Mouse (Mus musculus) heart, embryonic 16.5 days (tissue): ENCODE results near the gene Prtn3. TPM values are rescaled to one million over a fixed set of nuclear protein-coding genes. Genes with fewer than 3 reads are reported as not detected.
A peak's percentile ranks its signal among the peaks of the same experiment; 100 is the strongest.

Experiments used
- ATAC-seq: fragments of 200-750 bp; cut with Nextera tagmentation; replicated peaks from 2 replicates; pipeline ENCODE4 v1.8.0; 2017; ENCODE audit warnings: moderate number of reproducible peaks; ENCODE audit not compliant: insufficient read depth, low FRiP score; ENCODE audit errors: extremely low read depth
- H3K27ac ChIP-seq: fragments of 300-500 bp; sonication (generic); 2 replicates; pipeline ENCODE4 v1.5.1; 2014; ENCODE audit warnings: mild to moderate bottlenecking, low read length, control low read depth, moderate library complexity
- H3K27me3 ChIP-seq: fragments of 300-500 bp; sonication (generic); 2 replicates; pipeline ENCODE4 v1.6.1; 2014; ENCODE audit warnings: low read length, mixed read lengths; ENCODE audit not compliant: control insufficient read depth, insufficient read depth
- H3K36me3 ChIP-seq: fragments of 300-500 bp; sonication (generic); 2 replicates; pipeline ENCODE4 v1.6.1; 2014; ENCODE audit not compliant: control insufficient read depth, insufficient read depth
- H3K4me1 ChIP-seq: fragments of 300-500 bp; sonication (generic); 2 replicates; pipeline ENCODE4 v1.6.1; 2014; ENCODE audit warnings: low read length, mixed read lengths; ENCODE audit not compliant: control insufficient read depth, insufficient read depth
- H3K4me2 ChIP-seq: fragments of 300-500 bp; sonication (generic); 2 replicates; pipeline ENCODE4 v1.6.1; 2014; ENCODE audit warnings: low read depth, mild to moderate bottlenecking, control low read depth, low read length
- H3K4me3 ChIP-seq: fragments of 300-500 bp; sonication (generic); 2 replicates; pipeline ENCODE4 v1.5.1; 2014; ENCODE audit warnings: mild to moderate bottlenecking, control low read depth, low read length
- H3K9ac ChIP-seq: fragments of 300-500 bp; sonication (generic); 2 replicates; pipeline ENCODE4 v1.6.1; 2014; ENCODE audit warnings: low read length, control low read depth
- H3K9me3 ChIP-seq: fragments of 300-500 bp; sonication (generic); replicated peaks from 2 replicates; pipeline ENCODE4 v1.6.1; 2016; ENCODE audit warnings: low read length; ENCODE audit not compliant: control insufficient read depth
- WGBS: fragments of 180-500 bp; shearing (Covaris S2); extraction: QIAGEN DNeasy Blood & Tissue Kit; methylation state at CpG from one replicate; pipeline ENCODE4 v1.1.7; 2014; 5-methylcytosine and 5-hydroxymethylcytosine counted together
- polyA plus RNA-seq: library from polyadenylated mRNA; unstranded; fragments of >200 nt; fragmentation: Nextera tagmentation; extraction: Ambion mirVana; gene quantifications from 2 replicates; pipeline ENCODE4 v1.2.1, GENCODE M21; 2015

The Prtn3 gene
- polyA plus RNA-seq, 1 experiment from 2014 or later = 1.9 TPM

GRCm38 (mm10) chr10:79840644-79841551 is 33.4 kb upstream of the Prtn3 start:
- peak overlapping the region; percentile 91 for H3K27ac ChIP-seq
- WGBS = under 1% methylated on average over 24 of the region's 24 CpGs
- peak; percentile 86 for ATAC-seq

GRCm38 (mm10) chr10:79842322-79842721 is 32.0 kb upstream of the Prtn3 start:
- Histone ChIP-seq H3K9ac (no peak overlapping the region; the same call in 1 of the 2 replicates), H3K4me3 (no peak overlapping the region), H3K9me3 (no peaks in the 10 kb centered on the region), H3K4me1 (peaks cover 16% of the 10 kb centered on the region), H3K4me2 (no peak overlapping the region), H3K27me3 (no peaks in the 10 kb centered on the region), H3K36me3 (no peaks in the 10 kb centered on the region), H3K27ac (peak overlapping the region; percentile 27; the same call in 1 of the 2 replicates)
- 62% methylated on average over 3 of the region's 3 CpGs for WGBS
- ATAC-seq = no peak

More at GRCm38 (mm10) chr10:79840644-79841551, 33.4 kb upstream of the Prtn3 start:
- Histone ChIP-seq H3K27me3 (no peaks in the 10 kb centered on the region), H3K36me3 (no peaks in the 10 kb centered on the region), H3K9ac (peak overlapping the region; percentile 74), H3K4me2 (peak overlapping the region; percentile 81), H3K4me1 (peaks cover 16% of the 10 kb centered on the region), H3K9me3 (no peaks in the 10 kb centered on the region), H3K4me3 (peak overlapping the region; percentile 54)

GRCm38 (mm10) chr10:79843476-79843875 is 30.8 kb upstream of the Prtn3 start:
- ATAC-seq = no peak
- Histone ChIP-seq H3K4me2 (no peak overlapping the region), H3K27me3 (no peaks in the 10 kb centered on the region), H3K27ac (no peak overlapping the region), H3K4me3 (no peak overlapping the region), H3K9me3 (no peaks in the 10 kb centered on the region), H3K4me1 (peaks cover 16% of the 10 kb centered on the region), H3K9ac (peak overlapping the region; percentile 29; the same call in 1 of the 2 replicates), H3K36me3 (no peaks in the 10 kb centered on the region)
- WGBS = 54% methylated on average over 6 of the region's 6 CpGs

GRCm38 (mm10) chr10:79846553-79846952 is 27.7 kb upstream of the Prtn3 start:
- no peaks in the 10 kb centered on the region for H3K9me3 ChIP-seq
- no peak overlapping the region for H3K27ac ChIP-seq
- no peak for ATAC-seq
- no peak overlapping the region for H3K4me2 ChIP-seq
- H3K9ac ChIP-seq = no peak overlapping the region
- H3K4me3 ChIP-seq = no peak overlapping the region
- no peaks in the 10 kb centered on the region for H3K36me3 ChIP-seq
- WGBS = 45% methylated on average over 5 of the region's 5 CpGs
- peaks cover 25% of the 10 kb centered on the region for H3K4me1 ChIP-seq
- no peaks in the 10 kb centered on the region for H3K27me3 ChIP-seq

GRCm38 (mm10) chr10:79849941-79850628 is 24.2 kb upstream of the Prtn3 start:
- 66% methylated on average over 8 of the region's 8 CpGs for WGBS
- ATAC-seq = no peak
- no peaks in the 10 kb centered on the region for H3K9me3 ChIP-seq

GRCm38 (mm10) chr10:79851653-79852052 is 22.6 kb upstream of the Prtn3 start:
- H3K9me3 ChIP-seq = no peaks in the 10 kb centered on the region
- H3K36me3 ChIP-seq = peaks cover 4% of the 10 kb centered on the region; the same call in 1 of the 2 replicates
- peak overlapping the region; percentile 75 for H3K9ac ChIP-seq
- WGBS = 64% methylated on average over 3 of the region's 3 CpGs
- H3K27me3 ChIP-seq = no peaks in the 10 kb centered on the region
- no peak overlapping the region for H3K4me3 ChIP-seq
- ATAC-seq = no peak
- peak overlapping the region; percentile 68 for H3K4me2 ChIP-seq
- peaks cover 37% of the 10 kb centered on the region for H3K4me1 ChIP-seq
- peak overlapping the region; percentile 99 for H3K27ac ChIP-seq

More at GRCm38 (mm10) chr10:79849941-79850628, 24.2 kb upstream of the Prtn3 start:
- H3K36me3 ChIP-seq = no peaks in the 10 kb centered on the region
- H3K4me1 ChIP-seq = peaks cover 28% of the 10 kb centered on the region
- H3K4me3 ChIP-seq = no peak overlapping the region
- no peak overlapping the region for H3K4me2 ChIP-seq
- no peak overlapping the region for H3K9ac ChIP-seq
- H3K27me3 ChIP-seq = no peaks in the 10 kb centered on the region
- H3K27ac ChIP-seq = peak overlapping the region; percentile 51

GRCm38 (mm10) chr10:79852107-79852789 is 22.0 kb upstream of the Prtn3 start:
- Histone ChIP-seq H3K4me1 (peaks cover 43% of the 10 kb centered on the region), H3K9ac (peak overlapping the region; percentile 75), H3K27me3 (no peaks in the 10 kb centered on the region), H3K36me3 (peaks cover 4% of the 10 kb centered on the region; the same call in 1 of the 2 replicates), H3K4me3 (peak overlapping the region; percentile 52), H3K27ac (peak overlapping the region; percentile 99), H3K9me3 (no peaks in the 10 kb centered on the region), H3K4me2 (peak overlapping the region; percentile 68)
- 36% methylated on average over 9 of the region's 9 CpGs for WGBS
- ATAC-seq = no peak

GRCm38 (mm10) chr10:79852827-79853226 is 21.4 kb upstream of the Prtn3 start:
- 28% methylated on average over 8 of the region's 8 CpGs for WGBS
- Histone ChIP-seq H3K9me3 (no peaks in the 10 kb centered on the region), H3K27me3 (no peaks in the 10 kb centered on the region), H3K27ac (peak overlapping the region; percentile 99), H3K4me3 (peak overlapping the region; percentile 52), H3K9ac (peak overlapping the region; percentile 75), H3K36me3 (peaks cover 4% of the 10 kb centered on the region; the same call in 1 of the 2 replicates), H3K4me2 (peak overlapping the region; percentile 68), H3K4me1 (peaks cover 49% of the 10 kb centered on the region)
- no peak for ATAC-seq
